Mouse (Mus musculus) hindbrain, embryonic 16.5 days (tissue): ENCODE results near the gene Ndufa8. TPM values are rescaled to one million over a fixed set of nuclear protein-coding genes. Genes with fewer than 3 reads are reported as not detected.

Experiments
- ATAC-seq: fragments of 200-750 bp; cut with Nextera tagmentation; 2 replicates; pipeline ENCODE4 v1.8.0; 2017; ENCODE audit warnings: moderate TSS enrichment, moderate library complexity
- H3K27ac ChIP-seq: fragments of 300-500 bp; sonication (generic); 2 replicates; pipeline ENCODE4 v1.5.1; 2014; ENCODE audit warnings: low read depth, mild to moderate bottlenecking, control low read depth, low read length, moderate library complexity
- H3K27me3 ChIP-seq: fragments of 300-500 bp; sonication (generic); replicated peaks from 2 replicates; pipeline ENCODE4 v1.6.1; 2014; ENCODE audit warnings: low read length; ENCODE audit not compliant: control insufficient read depth, insufficient read depth
- H3K36me3 ChIP-seq: fragments of 300-500 bp; sonication (generic); 2 replicates; pipeline ENCODE4 v1.6.1; 2014; ENCODE audit warnings: mild to moderate bottlenecking, low read length, moderate library complexity, mixed read lengths; ENCODE audit not compliant: control insufficient read depth, insufficient read depth
- H3K4me1 ChIP-seq: fragments of 300-500 bp; sonication (generic); 2 replicates; pipeline ENCODE4 v1.6.1; 2014; ENCODE audit warnings: low read depth, low read length; ENCODE audit not compliant: control insufficient read depth, insufficient read depth
- H3K4me2 ChIP-seq: fragments of 300-500 bp; sonication (generic); 2 replicates; pipeline ENCODE4 v1.6.1; 2014; ENCODE audit warnings: mild to moderate bottlenecking, low read length, control low read depth, moderate library complexity
- H3K4me3 ChIP-seq: fragments of 300-500 bp; sonication (generic); 2 replicates; pipeline ENCODE4 v1.5.1; 2014; ENCODE audit warnings: mild to moderate bottlenecking, low read length, control low read depth, moderate library complexity
- H3K9ac ChIP-seq: fragments of 300-500 bp; sonication (generic); 2 replicates; pipeline ENCODE4 v1.6.1; 2014; ENCODE audit warnings: low read depth, mild to moderate bottlenecking, control low read depth, low read length, moderate library complexity
- H3K9me3 ChIP-seq: fragments of 300-500 bp; sonication (generic); 2 replicates; pipeline ENCODE4 v1.6.1; 2014; ENCODE audit warnings: mild to moderate bottlenecking, low read length, moderate library complexity; ENCODE audit not compliant: control insufficient read depth
- WGBS: fragments of 180-500 bp; shearing (Covaris S2); extraction: QIAGEN DNeasy Blood & Tissue Kit; methylation state at CpG from one replicate; pipeline ENCODE4 v1.1.7; 2014; 5-methylcytosine and 5-hydroxymethylcytosine counted together
- polyA plus RNA-seq: library from polyadenylated mRNA; unstranded; fragments of >200 nt; fragmentation: Nextera tagmentation; extraction: Ambion mirVana; gene quantifications from 2 replicates; pipeline ENCODE4 v1.2.1, GENCODE M21; 2015

The Ndufa8 gene
- polyA plus RNA-seq, 1 experiment from 2014 or later, result 375 TPM

DNA sequence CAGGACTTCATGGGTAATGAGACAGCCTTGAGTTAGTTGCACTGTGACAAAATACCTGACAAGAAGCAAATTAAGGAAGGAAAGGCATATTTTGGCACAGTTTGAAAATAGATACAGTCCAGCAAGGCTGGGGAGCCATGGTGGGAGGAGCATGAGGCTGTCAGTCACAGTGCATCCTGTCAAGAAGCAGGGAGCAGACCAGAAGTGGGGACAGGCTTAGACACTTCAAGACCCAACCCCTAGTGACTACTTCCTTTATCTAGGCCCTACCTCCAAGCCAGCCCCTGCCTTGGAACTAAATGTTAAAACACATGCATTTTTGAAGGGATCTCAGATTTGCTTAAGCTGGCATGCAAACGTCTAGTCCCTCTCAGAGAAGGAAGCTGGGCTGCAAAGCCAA, 48.8 kb downstream of the Ndufa8 start:
- WGBS, result 61% methylated on average over 1 of the region's 1 CpGs
- no peaks in the 10 kb centered on the region for H3K27me3 ChIP-seq
- no peak overlapping the region for H3K4me2 ChIP-seq
- no peaks in the 10 kb centered on the region for H3K36me3 ChIP-seq
- H3K4me1 ChIP-seq, result no peaks in the 10 kb centered on the region
- ATAC-seq, result no peak
- no peaks in the 10 kb centered on the region for H3K9me3 ChIP-seq
- no peak overlapping the region for H3K27ac ChIP-seq
- H3K9ac ChIP-seq, result no peak overlapping the region
- no peak overlapping the region for H3K4me3 ChIP-seq

DNA sequence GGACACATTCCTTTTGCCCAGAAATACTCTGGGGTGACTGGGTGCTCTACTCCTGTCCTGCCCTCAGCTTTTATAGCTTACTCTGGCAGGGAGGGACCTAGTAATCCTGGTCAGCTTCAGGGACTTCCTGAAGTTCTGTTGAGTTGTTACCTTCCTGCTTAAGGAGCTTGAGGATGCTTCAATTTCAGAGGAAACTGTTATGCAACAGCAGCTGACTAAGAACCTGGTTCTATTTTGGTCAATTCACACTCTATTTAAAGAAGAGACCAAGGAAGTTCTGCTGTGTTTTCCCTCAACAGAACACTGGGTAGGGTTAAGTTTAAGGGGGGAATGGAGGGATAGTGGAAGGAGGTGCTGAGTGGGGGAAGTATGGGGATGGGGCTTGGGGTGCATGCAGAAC, 50.0 kb downstream of the Ndufa8 start:
- H3K4me3 ChIP-seq, result no peak overlapping the region
- no peaks in the 10 kb centered on the region for H3K36me3 ChIP-seq
- H3K4me1 ChIP-seq, result no peaks in the 10 kb centered on the region
- H3K27me3 ChIP-seq, result no peaks in the 10 kb centered on the region
- no peak overlapping the region for H3K9ac ChIP-seq
- no peak overlapping the region for H3K4me2 ChIP-seq
- ATAC-seq, result no peak
- H3K27ac ChIP-seq, result no peak overlapping the region
- no peaks in the 10 kb centered on the region for H3K9me3 ChIP-seq

DNA sequence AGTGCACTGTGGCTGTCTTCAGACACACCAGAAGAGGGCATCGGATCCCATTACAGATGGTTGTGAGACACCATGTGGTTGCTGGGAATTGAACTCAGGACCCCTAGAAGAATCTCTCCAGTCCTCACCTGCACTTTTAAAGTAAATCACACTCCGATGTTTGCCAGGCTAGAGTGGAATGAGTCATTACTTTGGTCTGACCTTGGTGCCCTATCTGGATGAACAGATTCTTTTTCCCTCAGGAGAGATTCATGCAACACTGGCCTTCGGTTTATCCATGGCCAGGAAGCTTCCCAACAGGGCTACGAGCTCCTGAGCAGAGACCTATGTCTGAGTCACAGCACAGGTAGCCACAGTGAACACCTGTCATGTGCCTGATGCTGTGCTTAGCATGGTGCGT, 50.8 kb downstream of the Ndufa8 start:
- H3K27ac ChIP-seq, result no peak overlapping the region
- H3K4me2 ChIP-seq, result no peak overlapping the region
- H3K4me3 ChIP-seq, result no peak overlapping the region
- no peaks in the 10 kb centered on the region for H3K36me3 ChIP-seq
- no peaks in the 10 kb centered on the region for H3K4me1 ChIP-seq
- H3K9ac ChIP-seq, result no peak overlapping the region
- no peaks in the 10 kb centered on the region for H3K27me3 ChIP-seq
- no peaks in the 10 kb centered on the region for H3K9me3 ChIP-seq
- 88% methylated on average over 5 of the region's 5 CpGs for WGBS
- no peak for ATAC-seq

DNA sequence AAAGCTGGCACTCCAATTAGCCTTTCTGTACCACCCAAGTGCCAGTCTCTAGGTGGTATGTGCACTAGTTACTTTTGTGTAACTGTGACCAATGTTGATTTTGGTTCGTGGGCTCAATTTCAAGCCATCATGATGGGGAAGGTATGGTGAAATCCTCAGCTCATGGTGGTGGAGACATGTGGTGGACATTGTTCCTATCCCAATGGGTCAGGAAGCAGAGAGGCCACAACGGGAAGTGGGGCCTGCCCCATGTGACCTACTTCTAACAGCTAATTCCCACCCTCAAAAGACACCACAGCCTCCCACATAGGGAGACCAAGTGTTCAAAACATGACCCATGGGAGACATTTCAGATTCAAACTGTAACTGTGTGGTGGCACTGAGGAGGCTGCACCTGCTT, 52.5 kb downstream of the Ndufa8 start:
- Histone ChIP-seq H3K27me3 (no peaks in the 10 kb centered on the region), H3K9me3 (no peaks in the 10 kb centered on the region), H3K27ac (no peak overlapping the region), H3K4me2 (no peak overlapping the region), H3K4me1 (no peaks in the 10 kb centered on the region), H3K36me3 (no peaks in the 10 kb centered on the region), H3K9ac (no peak overlapping the region), H3K4me3 (no peak overlapping the region)
- ATAC-seq, result no peak
- whole genome bisulfite sequencing, result 73% methylated on average over 2 of the region's 2 CpGs

DNA sequence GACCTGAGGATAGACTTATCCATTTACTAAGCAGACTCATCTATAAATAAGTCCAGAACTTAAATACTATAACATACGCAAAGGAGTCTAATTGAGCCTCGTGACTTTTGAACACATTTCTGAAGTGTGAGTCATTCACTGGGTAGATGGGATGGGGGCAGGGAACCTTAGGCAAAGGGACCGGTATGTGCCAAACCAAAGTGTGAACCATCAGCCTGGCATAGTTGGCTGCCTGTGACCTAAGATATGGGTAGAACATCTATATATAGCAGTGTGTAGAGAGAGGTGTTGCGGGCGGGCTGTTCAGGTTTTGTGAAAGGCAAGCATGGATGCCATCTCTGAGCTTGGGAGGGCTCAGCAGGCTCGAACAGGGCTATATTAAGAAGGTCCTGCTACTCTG, 54.9 kb downstream of the Ndufa8 start:
- no peak overlapping the region for H3K4me2 ChIP-seq
- H3K4me1 ChIP-seq, result no peaks in the 10 kb centered on the region
- no peak overlapping the region for H3K4me3 ChIP-seq
- WGBS, result 89% methylated on average over 6 of the region's 6 CpGs
- no peak overlapping the region for H3K27ac ChIP-seq
- H3K9me3 ChIP-seq, result no peaks in the 10 kb centered on the region
- no peak overlapping the region for H3K9ac ChIP-seq
- no peaks in the 10 kb centered on the region; the same call in 1 of the 2 replicates for H3K27me3 ChIP-seq
- no peaks in the 10 kb centered on the region for H3K36me3 ChIP-seq
- no peak for ATAC-seq

DNA sequence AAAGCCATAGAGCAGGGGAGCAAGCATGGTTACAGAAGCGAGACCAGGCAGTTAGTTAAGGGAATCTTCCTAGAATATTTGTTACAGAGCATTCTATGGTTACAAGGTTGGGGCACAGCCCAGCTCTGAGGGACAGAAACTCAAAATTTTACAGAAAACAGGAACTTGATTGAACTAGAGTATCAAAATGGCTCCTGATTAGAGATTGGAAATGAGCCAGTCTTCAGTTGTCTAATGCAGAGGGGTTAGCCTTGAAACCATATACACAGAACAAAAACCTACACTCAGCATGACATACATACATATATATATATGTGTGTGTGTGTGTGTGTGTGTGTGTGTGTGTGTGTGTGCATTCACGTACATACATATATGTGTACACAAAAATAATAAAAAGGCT, 55.7 kb downstream of the Ndufa8 start:
- Histone ChIP-seq H3K27me3 (no peaks in the 10 kb centered on the region; the same call in 1 of the 2 replicates), H3K4me2 (no peak overlapping the region), H3K4me3 (no peak overlapping the region), H3K27ac (no peak overlapping the region), H3K4me1 (no peaks in the 10 kb centered on the region), H3K36me3 (no peaks in the 10 kb centered on the region), H3K9me3 (no peaks in the 10 kb centered on the region), H3K9ac (no peak overlapping the region)
- no peak for ATAC-seq
- WGBS, result 83% methylated on average over 2 of the region's 2 CpGs

DNA sequence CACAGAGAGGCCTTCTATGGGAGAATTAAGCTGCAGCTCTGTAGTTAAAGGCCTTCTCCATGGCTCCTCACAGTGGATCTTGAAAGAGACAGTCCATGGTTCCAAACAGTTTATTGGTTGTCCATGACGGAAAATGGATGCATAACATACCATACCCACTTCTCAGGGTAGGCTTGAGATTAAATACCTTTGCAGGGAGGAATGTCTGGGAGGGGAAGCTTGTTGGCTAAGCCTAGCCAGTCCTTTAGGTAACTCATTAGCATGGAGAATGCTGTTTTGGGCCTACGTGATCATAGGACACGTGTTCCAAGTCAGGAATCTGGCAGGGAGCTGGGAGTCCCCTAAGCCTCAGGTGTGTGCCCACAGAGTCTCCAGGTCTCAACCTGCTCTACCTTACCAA, 56.9 kb downstream of the Ndufa8 start:
- 92% methylated on average over 3 of the region's 3 CpGs for WGBS

More for the DNA sequence above, 56.9 kb downstream of the Ndufa8 start:
- no peak overlapping the region for H3K4me2 ChIP-seq
- no peak overlapping the region for H3K4me3 ChIP-seq
- no peaks in the 10 kb centered on the region; the same call in 1 of the 2 replicates for H3K27me3 ChIP-seq
- H3K36me3 ChIP-seq, result no peaks in the 10 kb centered on the region
- H3K27ac ChIP-seq, result no peak overlapping the region
- no peak overlapping the region for H3K9ac ChIP-seq
- no peak for ATAC-seq
- H3K4me1 ChIP-seq, result no peaks in the 10 kb centered on the region
- H3K9me3 ChIP-seq, result no peaks in the 10 kb centered on the region

Other genes with a start within 250 kb of the Ndufa8 start
- gene Ttll11, start 69.5 kb downstream of the Ndufa8 start, polyA plus RNA-seq, result 2.6 and 4.7 TPM in 2 replicates
- gene Morn5, start 52 bp upstream of the Ndufa8 start, polyA plus RNA-seq, result 4.1 and 4.6 TPM in 2 replicates
- 0.48 and 3.4 TPM in 2 replicates for gene Lhx6, start 56.0 kb upstream of the Ndufa8 start, polyA plus RNA-seq
- gene Mrrf, start 87.0 kb upstream of the Ndufa8 start, polyA plus RNA-seq, result 26.6 and 26.7 TPM in 2 replicates
- gene Rbm18, start 87.4 kb upstream of the Ndufa8 start, polyA plus RNA-seq, result 114 and 117 TPM in 2 replicates
- 6.6 and 6.8 TPM in 2 replicates for gene Ptgs1, start 181.0 kb upstream of the Ndufa8 start, polyA plus RNA-seq